Mouse (Mus musculus) adrenal gland, postnatal 4 days (tissue): ENCODE results near the gene Eef1akmt1. TPM values are rescaled to one million over a fixed set of nuclear protein-coding genes. Genes with fewer than 3 reads are reported as not detected.

Experiments
- DNase-seq, 2 experiments: peaks; one replicate each; pipeline ENCODE4 v3.0.0; 2021 to 2022; ENCODE audit warnings: low spot score in 2 of 2, mixed read lengths in 2 of 2
- total RNA-seq, 2 experiments: library from RNA; stranded (reverse); gene quantifications; 2 replicates each; pipeline ENCODE4 v1.2.3; 2021

Gene Eef1akmt1
- total RNA-seq, 2 experiments from 2014 or later, result 24.5 to 29.4 TPM

DNA sequence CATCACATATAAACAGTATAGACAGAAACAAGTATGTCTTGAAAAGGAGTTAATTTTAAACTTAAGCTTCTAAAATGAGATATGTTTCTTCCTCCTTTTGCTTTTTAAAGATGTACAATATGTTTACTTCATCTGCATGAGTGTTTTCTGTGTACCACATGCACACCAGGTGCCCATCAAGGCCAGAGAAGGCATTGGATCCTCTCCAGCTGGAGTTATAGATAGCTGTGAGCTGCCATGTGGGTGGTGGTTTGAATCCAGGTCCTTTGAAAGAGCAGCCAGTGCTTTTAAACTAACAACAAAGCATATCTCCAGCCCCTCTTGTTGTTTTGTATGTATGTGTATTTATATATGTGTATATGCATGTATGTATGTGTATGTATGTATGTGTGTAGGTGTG lies 18.5 kb downstream of the Eef1akmt1 start:
- DNase-seq, result no peak

- no peak for DNase-seq
Observed at GRCm38 (mm10) chr14:57547062-57547461, 24.4 kb downstream of the Eef1akmt1 start.

DNA sequence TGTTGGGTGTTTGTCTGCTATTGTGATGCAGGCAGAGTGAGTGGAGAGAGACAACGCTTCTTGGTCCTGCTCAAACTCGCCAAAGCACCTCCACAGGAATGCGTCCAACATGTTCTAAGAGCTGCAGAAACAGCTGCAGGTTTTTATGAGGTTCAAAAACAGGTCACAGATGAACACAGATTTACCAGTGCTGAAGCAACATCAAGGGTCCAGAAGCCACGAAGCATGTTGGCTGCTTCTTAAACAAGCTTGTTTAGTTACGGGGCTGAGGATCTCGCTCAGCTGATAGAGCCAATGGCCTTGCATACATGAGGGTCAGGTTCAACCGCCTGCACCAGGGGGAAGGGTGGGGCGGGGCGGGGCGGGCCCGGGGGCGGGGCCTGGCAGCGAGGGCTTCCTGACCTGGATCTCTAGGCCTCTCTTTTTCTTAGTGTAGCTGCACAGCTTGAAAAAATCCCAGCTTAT lies 24.8 kb downstream of the Eef1akmt1 start:
- DNase-seq, result no peak

DNA sequence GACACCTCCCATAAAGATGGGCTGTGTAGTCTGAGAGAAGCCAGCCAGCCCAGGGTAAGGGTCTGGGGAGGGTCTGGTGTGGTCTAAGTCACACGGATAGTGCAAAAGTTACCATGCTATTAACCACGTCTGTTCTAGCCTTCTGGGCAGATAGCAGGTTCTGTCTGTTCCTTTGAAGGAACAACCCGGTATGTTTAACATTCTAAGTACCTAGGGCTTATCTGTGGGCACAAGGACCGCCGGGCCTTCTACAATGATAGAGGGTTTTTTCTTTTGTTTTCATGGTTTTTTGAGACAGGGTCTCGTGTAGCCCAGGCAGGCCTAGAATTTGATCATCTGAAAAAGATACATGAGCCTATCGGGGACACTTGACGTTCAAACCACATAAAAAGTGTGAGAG lies 25.3 kb downstream of the Eef1akmt1 start:
- no peak for DNase-seq

DNA sequence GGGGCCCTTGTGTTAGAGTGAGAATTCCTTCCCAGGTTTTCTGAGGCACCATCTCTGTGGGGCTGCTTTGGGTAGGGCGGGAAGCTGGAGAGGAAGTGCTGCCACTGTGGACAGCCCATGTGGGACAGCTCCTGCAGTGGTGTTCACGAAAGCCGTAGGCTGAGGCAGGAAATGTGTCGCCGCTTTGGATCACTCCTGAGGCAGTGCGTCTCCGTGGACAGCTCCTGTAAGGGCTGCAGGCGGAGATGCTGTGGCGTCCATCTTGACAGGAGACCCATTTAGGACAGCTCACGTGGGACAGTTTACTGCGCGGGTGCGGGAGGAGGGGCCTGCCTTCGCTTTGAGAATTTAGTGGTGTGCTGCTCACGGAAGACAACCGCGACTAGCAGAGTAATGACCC lies 25.9 kb downstream of the Eef1akmt1 start:
- DNase-seq, result no peak

GRCm38 (mm10) chr14:57543420-57544039 lies 27.9 kb downstream of the Eef1akmt1 start:
- no peak for DNase-seq

DNA sequence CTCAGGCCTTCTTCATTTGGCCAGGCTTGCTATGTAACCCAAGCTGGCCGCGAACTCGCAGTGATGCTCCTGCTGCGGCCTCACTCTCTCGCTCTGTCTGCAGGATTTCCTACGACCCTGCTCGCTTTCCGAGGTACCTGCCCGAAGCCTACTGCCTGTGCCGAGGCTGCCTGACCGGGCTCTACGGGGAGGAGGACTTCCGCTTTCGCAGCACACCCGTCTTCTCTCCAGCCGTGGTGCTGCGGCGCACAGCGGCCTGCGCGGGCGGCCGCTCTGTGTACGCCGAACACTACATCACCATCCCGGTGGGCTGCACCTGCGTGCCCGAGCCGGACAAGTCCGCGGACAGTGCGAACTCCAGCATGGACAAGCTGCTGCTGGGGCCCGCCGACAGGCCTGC lies 29.2 kb downstream of the Eef1akmt1 start:
- DNase-seq, result no peak

GRCm38 (mm10) chr14:57540683-57541082 lies 30.7 kb downstream of the Eef1akmt1 start:
- DNase-seq, result no peak

DNA sequence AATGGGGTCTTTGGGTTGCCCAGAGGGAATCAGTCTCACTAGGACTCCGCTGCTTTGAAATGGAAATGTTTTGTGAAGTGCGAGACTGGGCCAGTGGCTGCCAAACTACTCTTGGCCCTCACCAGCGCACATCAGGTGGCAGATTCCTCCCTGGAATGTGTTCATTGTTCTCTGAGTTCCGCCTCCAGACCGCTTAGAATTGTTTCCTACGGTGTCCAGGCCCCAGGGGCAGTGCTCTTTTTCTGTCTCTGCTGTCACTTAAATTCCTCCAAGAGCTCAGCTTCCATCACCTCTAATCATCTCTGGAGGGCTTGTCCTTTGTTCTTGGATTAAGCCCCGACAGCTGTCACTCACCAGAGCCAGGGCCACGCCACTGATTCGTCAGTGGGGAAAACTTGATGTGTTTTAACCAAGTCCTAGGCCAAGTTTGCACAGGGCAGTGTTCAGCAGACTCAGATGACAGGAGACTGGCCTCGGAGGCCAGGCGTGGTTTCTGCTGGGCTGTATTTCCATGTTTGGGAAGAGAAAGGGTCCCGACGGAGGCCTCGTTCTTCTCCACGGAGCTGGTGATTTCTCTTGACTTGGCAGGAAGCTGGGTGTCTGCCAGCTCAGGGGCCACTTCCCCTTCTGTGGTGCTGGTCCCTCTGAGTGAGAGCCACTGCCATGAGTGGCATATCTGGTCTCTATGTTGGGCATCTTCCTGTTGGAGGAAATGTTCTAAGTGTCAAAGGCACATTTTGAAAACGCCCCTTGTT lies 34.0 kb downstream of the Eef1akmt1 start:
- no peak for DNase-seq

- DNase-seq, result no peak
Observed at GRCm38 (mm10) chr14:57536820-57537219, 34.6 kb downstream of the Eef1akmt1 start.

GRCm38 (mm10) chr14:57535646-57536045 lies 35.8 kb downstream of the Eef1akmt1 start:
- DNase-seq, result no peak

DNA sequence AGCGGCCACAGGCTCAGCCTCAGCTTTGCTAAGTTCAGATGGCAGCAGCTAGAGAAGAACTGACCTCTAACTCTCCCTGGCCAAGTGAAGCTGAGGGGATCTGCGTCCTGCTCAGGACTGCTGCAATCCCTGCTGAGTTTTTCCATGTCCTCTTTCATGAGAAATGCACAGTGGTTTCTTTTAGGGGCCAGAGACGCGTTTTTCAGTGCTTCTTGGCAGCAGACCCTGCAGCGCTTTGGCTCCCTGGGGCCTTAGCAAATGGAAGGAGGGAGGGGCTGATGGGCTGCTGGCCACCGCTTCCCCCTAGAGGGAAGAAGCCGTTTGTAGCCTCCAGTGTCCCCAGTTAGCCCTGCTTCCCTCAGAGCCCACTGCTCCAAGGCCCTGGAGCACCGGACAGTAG lies 36.5 kb downstream of the Eef1akmt1 start:
- DNase-seq, result no peak

DNA sequence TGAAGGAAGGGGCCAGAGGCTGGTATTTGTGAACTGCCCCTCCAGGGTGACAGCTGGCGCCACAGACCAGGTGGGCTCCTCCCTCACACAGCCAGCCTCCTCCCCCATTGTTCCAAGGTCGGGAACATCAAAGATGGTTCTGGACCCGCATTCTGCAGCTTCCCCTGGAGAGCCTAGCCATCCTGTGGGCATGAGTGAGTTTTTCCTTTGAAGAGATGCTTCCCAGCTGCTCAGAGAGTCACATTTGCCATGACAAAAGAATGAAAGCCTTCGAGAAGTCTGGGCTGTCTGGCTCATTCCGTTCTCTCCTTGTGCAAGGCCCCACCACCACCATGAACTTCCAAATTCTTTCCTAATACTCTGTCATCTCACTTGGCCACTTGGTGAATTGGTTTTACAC lies 37.1 kb downstream of the Eef1akmt1 start:
- no peak for DNase-seq

DNA sequence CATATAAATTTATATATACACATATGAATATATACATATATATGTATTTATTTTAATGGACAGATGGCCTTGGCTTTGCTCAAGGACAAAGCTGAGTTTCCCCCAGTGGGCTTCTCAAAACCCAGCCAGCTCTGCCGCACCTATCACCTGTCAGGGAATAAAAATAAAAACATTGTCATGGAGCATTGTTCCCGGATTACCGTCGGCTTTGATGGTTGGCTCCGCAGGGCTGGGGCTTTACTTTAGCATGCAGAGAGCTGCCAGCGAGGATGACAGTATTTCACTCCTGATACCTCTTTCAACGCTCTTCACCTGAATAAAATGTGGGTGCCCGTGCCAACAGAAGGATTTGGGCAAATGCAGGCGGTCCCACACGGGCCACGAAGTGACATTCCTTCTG lies 37.6 kb downstream of the Eef1akmt1 start:
- DNase-seq, result no peak

DNA sequence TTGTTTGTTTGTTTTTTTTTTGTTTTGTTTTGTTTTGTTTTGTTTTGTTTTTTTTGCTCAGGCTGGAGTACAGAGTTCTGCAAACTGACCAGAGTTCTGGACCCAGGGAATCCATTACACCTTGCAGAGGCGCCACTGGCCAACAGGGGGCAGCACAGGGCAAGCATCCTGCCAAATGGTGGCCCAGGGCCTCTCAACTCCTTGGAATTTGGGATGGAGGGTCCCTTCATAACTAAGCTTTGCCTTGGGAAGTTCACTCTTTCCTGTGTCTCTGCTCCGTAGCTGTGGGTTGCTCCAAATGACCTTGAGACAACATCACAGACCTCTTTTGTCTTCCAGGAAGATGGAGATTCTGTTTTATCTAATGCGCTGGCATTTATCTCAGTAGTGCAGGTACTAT lies 38.2 kb downstream of the Eef1akmt1 start:
- DNase-seq, result no peak

GRCm38 (mm10) chr14:57532577-57532976 lies 38.8 kb downstream of the Eef1akmt1 start:
- no peak for DNase-seq

DNA sequence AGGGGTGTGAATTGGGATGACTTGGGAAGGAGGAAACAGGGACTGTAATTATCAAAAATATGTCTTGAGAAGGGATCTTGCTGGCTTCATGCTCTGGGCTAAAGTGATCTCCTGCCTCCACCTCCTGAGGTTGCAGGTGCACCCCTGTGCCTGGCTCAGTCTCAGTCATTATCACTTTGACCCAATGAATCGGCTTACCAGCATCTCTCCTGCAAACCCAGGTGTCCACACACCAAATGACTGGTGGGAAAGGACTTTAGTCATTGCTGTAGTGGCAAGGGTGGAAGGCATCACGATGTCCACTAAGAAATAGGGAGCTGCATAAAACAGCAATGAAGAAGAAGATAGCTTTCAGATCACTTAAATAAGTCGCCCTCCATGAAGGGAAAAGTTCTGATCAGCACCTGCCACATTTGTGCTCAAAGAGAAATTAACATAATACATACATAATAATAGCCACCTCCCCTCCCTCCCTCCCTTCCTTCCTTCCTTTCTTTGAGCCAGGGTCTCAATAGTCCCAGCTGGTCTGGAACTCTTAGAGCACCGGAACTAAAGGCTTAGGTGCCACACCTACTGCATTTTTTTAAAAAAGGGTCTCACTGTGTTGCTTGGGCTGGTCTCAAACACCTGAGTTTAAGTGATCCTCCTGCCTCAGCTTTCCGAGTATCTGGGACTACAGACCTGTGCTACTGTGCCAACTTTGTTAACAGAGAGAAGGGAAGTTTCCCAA lies 41.5 kb downstream of the Eef1akmt1 start:
- DNase-seq, result no peak

DNA sequence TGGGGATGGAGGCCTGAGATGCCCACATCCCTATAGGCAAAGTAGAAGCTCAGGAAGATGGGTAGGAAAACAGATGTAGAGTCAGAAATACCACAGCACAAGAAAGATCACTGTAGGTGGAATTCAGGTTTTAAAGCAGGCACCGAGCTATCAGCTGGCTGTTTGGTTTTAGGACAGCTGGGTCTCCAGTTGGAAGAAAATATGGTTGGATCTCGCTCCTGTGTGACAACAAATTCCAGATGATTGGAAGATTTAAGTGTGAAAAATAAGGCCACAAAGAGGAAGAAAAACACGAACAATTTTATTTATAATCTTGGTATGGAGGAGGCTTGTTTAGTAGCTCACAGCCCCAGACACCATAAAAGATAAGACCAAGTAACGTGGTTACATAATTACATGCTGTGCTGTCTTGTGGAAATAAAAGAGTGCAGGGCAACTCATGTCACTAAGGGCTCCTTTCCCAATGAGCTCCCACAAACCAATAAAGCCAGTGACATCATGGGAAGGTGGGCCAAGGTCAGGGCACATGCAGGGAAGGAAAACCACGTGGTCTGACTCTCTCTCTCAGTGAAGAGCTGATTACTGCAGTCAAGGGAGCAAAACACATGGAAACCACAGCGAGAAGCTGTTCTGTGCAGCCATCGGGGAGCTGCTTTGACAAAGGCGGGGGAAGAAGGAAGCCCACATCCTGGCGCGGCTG lies 42.2 kb downstream of the Eef1akmt1 start:
- no peak for DNase-seq

DNA sequence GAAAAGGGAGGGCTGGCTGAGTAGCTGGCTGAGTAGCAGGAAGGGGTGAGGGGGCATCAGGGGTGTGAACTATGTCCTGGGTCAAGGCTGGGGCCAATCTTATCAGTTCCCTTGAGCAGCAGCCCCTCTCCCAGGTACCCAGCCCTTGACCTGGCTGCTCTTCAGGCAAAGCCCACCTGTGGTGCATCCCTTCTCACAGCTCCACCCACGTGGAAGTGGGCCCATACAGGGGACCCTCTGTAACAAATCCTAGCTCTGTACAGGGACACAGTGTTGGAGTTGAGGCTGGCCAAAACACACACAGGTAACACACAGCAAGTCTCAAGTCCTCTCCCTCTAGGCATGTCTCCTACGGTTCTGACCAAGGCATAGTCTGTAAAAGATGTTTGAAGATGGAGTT lies 43.8 kb downstream of the Eef1akmt1 start:
- DNase-seq, result no peak

GRCm38 (mm10) chr14:57527122-57527521 lies 44.3 kb downstream of the Eef1akmt1 start:
- no peak for DNase-seq

DNA sequence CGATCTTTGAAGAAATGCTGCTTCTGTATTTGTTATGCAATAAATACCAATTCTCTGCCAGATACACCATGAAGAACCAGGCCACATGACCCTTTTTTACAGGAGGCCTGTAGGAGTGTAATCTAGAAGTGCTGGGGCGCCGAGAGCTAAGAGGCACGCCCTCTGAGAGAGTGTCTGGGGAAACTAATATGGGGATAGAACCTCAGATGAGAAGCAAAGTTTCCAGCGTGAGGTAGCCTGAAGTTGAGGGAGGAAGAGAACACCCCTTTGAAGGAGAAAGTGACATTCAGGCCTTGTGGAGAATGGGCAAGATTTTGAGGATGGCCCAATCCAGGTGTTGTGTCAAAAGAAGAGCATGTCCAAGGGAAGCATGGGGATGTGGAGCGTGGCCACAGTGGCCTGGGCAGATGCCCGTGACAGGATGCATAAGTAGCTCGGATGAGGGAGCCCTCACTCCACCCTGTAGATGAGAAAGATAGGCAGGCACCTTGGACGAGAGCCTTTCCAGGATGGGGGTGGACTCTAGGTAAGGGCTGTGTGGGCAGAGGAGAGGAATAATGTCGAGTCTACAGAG lies 45.3 kb downstream of the Eef1akmt1 start:
- DNase-seq, result no peak
